Mouse (Mus musculus): Measurements from ENCODE around the gene Tex38.

- TF ChIP-seq CTCF (IDR thresholded peaks at IDR 0.05; ENCODE audit: borderline replicate concordance, control insufficient read depth, extremely low read depth, insufficient read depth, low read length, poor library complexity) (no peak), POLR2A (IDR thresholded peaks at IDR 0.05; ENCODE audit: control insufficient read depth, extremely low read depth, insufficient read depth, low read length, poor library complexity) (no peak)
Observed at GRCm38 (mm10) chr4:115749336-115749735, 31.5 kb downstream of the Tex38 start.
